Mouse (Mus musculus) testis, adult 2 months (tissue): ENCODE measurements around the gene Cecr2.
"Not testable (repeated sequence)": the region's sequence is repeated elsewhere in the genome, so short reads cannot be mapped to it uniquely, and the experiment has no call there.

ENCODE experiments used
- CTCF ChIP-seq: fragments of 200-500 bp; IDR thresholded peaks from 2 replicates; pipeline ENCODE4 v1.5.1; 2012; ENCODE audit warnings: low read depth, mild to moderate bottlenecking, inconsistent platforms, low read length, moderate library complexity; ENCODE audit not compliant: control insufficient read depth, insufficient read depth, insufficient replicate concordance
- POLR2A ChIP-seq: fragments of 200-500 bp; IDR thresholded peaks from 2 replicates; pipeline ENCODE4 v1.6.1; 2012; ENCODE audit warnings: low read depth, mild to moderate bottlenecking, inconsistent platforms, low read length, moderate library complexity; ENCODE audit not compliant: control insufficient read depth

DNA sequence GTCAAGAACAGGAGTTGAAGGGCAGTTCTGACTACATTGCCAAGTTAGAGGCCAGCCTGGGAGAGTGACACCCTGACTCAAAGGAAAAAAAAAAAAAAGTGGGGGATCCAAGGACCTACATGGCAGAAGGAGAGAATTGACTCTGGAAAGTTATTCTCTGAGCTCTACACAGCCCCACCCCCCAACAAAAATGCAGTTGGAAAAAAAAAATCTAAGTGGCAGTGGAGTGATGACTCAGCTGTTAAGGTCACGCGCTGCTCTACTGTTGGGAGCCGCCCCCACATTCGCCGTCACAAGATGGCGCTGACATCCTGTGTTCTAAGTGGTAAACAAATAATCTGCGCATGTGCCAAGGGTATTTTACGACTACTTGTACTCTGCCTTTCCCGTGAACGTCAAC, 145.8 kb downstream of the Cecr2 start:
- not testable (repeated sequence) for TF ChIP-seq POLR2A, CTCF
